Mouse (Mus musculus): Measurements from ENCODE around the gene Nrarp. TPM values are rescaled to one million over a fixed set of nuclear protein-coding genes. Genes with fewer than 3 reads are reported as not detected.
A peak's percentile ranks its signal among the peaks of the same experiment; 100 is the strongest.

The Nrarp gene
- polyA plus RNA-seq (2016; fragmentation: Nextera tagmentation; extraction: Ambion mirVana) = 76.8 and 81.0 TPM in 2 replicates

GRCm38 (mm10) chr2:25180478-25180903 is at the start of gene Nrarp:
Nrarp (plus strand) TSS chr2:25180758.
- H3K27ac ChIP-seq = peak within 1 kb of the TSS; percentile 98
- ATAC-seq (ENCODE audit: low FRiP score) = peak; percentile 89

GRCm38 (mm10) chr2:25131601-25132000 is 49.0 kb upstream of the Nrarp start:
- Histone ChIP-seq H3K4me1 (peaks cover 38% of the 10 kb centered on the region), H3K4me2 (no peak overlapping the region), H3K36me3 (replicated peaks) (no peaks in the 10 kb centered on the region), H3K27me3 (no peaks in the 10 kb centered on the region), H3K9me3 (no peaks in the 10 kb centered on the region), H3K4me3 (replicated peaks) (no peak overlapping the region), H3K9ac (no peak overlapping the region), H3K27ac (0 out of 2 replicates have a peak overlapping the region, but pooled peaks have one; percentile 20)
- no peak for ATAC-seq (ENCODE audit: low FRiP score)
- 75% methylated on average over 9 of the region's 9 CpGs for WGBS

More at GRCm38 (mm10) chr2:25180478-25180903, at the start of gene Nrarp:
- Histone ChIP-seq H3K4me2 (peak within 1 kb of the TSS; percentile 72), H3K9me3 (no peaks in the 10 kb centered on the region), H3K4me3 (replicated peaks) (peak within 1 kb of the TSS; percentile 86), H3K27me3 (no peaks in the 10 kb centered on the region), H3K9ac (peak within 1 kb of the TSS; percentile 90), H3K36me3 (replicated peaks) (peaks cover 16% of the 10 kb centered on the region), H3K4me1 (peaks cover 79% of the 10 kb centered on the region)
- WGBS = under 1% methylated on average over 35 of the region's 35 CpGs

- 0 out of 2 replicates have a peak, but pooled peaks cover 3% of the 10 kb centered on the region for H3K9me3 ChIP-seq
- H3K4me1 ChIP-seq = no peaks in the 10 kb centered on the region
- H3K9ac ChIP-seq = no peak overlapping the region
- WGBS = 89% methylated on average over 6 of the region's 6 CpGs
- H3K36me3 ChIP-seq (replicated peaks) = no peaks in the 10 kb centered on the region
- H3K27me3 ChIP-seq = no peaks in the 10 kb centered on the region
- H3K4me2 ChIP-seq = no peak overlapping the region
- no peak for ATAC-seq (ENCODE audit: low FRiP score)
- H3K4me3 ChIP-seq (replicated peaks) = no peak overlapping the region
- no peak overlapping the region for H3K27ac ChIP-seq
Measured at GRCm38 (mm10) chr2:25137832-25138231, 42.7 kb upstream of the Nrarp start.

GRCm38 (mm10) chr2:25141185-25141584 is 39.4 kb upstream of the Nrarp start:
- H3K4me2 ChIP-seq = no peak overlapping the region
- no peak for ATAC-seq (ENCODE audit: low FRiP score)
- no peak overlapping the region for H3K4me3 ChIP-seq (replicated peaks)
- no peaks in the 10 kb centered on the region for H3K4me1 ChIP-seq
- 0 out of 2 replicates have a peak, but pooled peaks cover 3% of the 10 kb centered on the region for H3K9me3 ChIP-seq
- no peak overlapping the region for H3K9ac ChIP-seq
- H3K27me3 ChIP-seq = no peaks in the 10 kb centered on the region
- no peaks in the 10 kb centered on the region for H3K36me3 ChIP-seq (replicated peaks)
- H3K27ac ChIP-seq = no peak overlapping the region
- WGBS = 70% methylated on average over 4 of the region's 4 CpGs

GRCm38 (mm10) chr2:25141921-25142320 is 38.6 kb upstream of the Nrarp start:
- Histone ChIP-seq H3K27me3 (no peaks in the 10 kb centered on the region), H3K36me3 (replicated peaks) (no peaks in the 10 kb centered on the region), H3K27ac (no peak overlapping the region), H3K4me1 (no peaks in the 10 kb centered on the region), H3K4me2 (no peak overlapping the region), H3K4me3 (replicated peaks) (no peak overlapping the region), H3K9ac (no peak overlapping the region), H3K9me3 (0 out of 2 replicates have a peak, but pooled peaks cover 3% of the 10 kb centered on the region)
- 89% methylated on average over 5 of the region's 5 CpGs for WGBS
- no peak for ATAC-seq (ENCODE audit: low FRiP score)

DNA sequence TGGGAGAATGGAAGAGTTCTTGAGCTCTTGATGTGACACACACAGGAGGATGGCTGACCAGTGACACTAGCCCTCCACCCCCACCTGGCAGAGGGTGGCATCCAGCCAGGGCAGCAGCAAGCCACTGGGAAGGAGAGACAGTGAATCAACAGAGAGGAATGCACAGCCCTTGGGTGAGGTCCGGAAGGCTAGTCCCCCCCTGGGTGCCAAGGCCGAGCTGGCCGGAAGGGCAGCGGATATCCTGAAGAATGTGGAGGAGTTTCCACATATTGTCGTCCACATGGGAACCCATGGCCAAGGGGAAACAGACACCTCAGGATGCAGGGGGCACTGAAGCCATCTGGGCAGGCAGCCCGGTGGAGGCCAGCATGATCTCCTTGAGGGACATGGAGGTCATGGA is 35.2 kb upstream of the Nrarp start:
- WGBS = 82% methylated on average over 6 of the region's 6 CpGs
- no peak for ATAC-seq (ENCODE audit: low FRiP score)
- Histone ChIP-seq H3K9ac (no peak overlapping the region), H3K27me3 (no peaks in the 10 kb centered on the region), H3K4me2 (no peak overlapping the region), H3K27ac (no peak overlapping the region), H3K4me3 (replicated peaks) (no peak overlapping the region), H3K9me3 (0 out of 2 replicates have a peak, but pooled peaks cover 3% of the 10 kb centered on the region), H3K4me1 (no peaks in the 10 kb centered on the region), H3K36me3 (replicated peaks) (no peaks in the 10 kb centered on the region)

- ATAC-seq (ENCODE audit: low FRiP score) = no peak
- H3K9ac ChIP-seq = no peak overlapping the region
- H3K4me1 ChIP-seq = no peaks in the 10 kb centered on the region
- no peaks in the 10 kb centered on the region for H3K36me3 ChIP-seq (replicated peaks)
- no peak overlapping the region for H3K27ac ChIP-seq
- no peak overlapping the region for H3K4me3 ChIP-seq (replicated peaks)
- H3K27me3 ChIP-seq = no peaks in the 10 kb centered on the region
- no peak overlapping the region for H3K4me2 ChIP-seq
- 87% methylated on average over 5 of the region's 5 CpGs for WGBS
- H3K9me3 ChIP-seq = no peaks in the 10 kb centered on the region
Measured at GRCm38 (mm10) chr2:25147398-25147797, 33.2 kb upstream of the Nrarp start.

DNA sequence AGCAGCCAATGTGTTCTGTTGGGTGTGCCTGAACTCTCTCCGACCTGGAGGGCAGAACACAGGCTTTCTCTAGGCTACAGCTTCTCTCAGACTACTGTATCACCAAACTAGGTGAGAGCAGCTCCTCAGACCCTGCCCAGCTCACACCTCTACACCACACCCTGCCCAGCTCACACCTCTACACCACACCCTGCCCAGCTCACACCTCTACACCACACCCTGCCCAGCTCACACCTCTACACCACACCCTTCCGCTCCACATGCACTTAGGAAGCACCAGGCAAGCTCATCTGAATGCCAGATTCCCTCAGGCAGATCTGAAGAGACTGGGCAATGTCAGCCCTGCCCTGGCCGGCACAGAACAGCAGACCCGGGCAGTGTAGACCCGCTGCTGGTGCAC is 32.7 kb upstream of the Nrarp start:
- 93% methylated on average over 5 of the region's 5 CpGs for whole genome bisulfite sequencing
- Histone ChIP-seq H3K9ac (no peak overlapping the region), H3K36me3 (replicated peaks) (no peaks in the 10 kb centered on the region), H3K4me1 (no peaks in the 10 kb centered on the region), H3K9me3 (no peaks in the 10 kb centered on the region), H3K27me3 (no peaks in the 10 kb centered on the region), H3K4me3 (replicated peaks) (no peak overlapping the region), H3K27ac (no peak overlapping the region), H3K4me2 (no peak overlapping the region)
- no peak for ATAC-seq (ENCODE audit: low FRiP score)

DNA sequence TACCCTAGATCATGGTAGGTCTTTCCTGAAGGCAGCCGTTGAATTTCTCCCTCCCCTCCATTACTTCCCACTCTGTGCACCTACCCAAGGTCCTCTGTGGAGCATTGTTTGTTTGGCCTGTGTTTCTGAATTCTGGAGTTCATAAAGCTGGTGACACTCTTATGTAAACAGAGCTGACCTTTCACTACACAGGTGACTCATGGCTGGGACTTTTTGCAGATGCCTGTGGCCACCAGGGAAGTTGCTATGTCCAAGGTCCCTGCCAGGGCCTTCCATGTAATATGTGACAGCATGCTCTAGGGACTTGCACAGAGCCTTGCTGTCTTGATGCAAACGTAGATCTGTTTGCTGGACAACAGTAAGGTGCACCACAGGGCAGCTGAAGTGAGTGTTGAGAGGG is 30.9 kb upstream of the Nrarp start:
- H3K4me2 ChIP-seq = no peak overlapping the region
- no peak overlapping the region for H3K4me3 ChIP-seq (replicated peaks)
- H3K27me3 ChIP-seq = no peaks in the 10 kb centered on the region
- no peaks in the 10 kb centered on the region for H3K4me1 ChIP-seq
- no peaks in the 10 kb centered on the region for H3K9me3 ChIP-seq
- no peak overlapping the region for H3K9ac ChIP-seq
- 74% methylated on average over 2 of the region's 2 CpGs for WGBS
- no peak overlapping the region for H3K27ac ChIP-seq
- no peak for ATAC-seq (ENCODE audit: low FRiP score)
- no peaks in the 10 kb centered on the region for H3K36me3 ChIP-seq (replicated peaks)

GRCm38 (mm10) chr2:25151280-25151956 is 29.1 kb upstream of the Nrarp start:
- H3K4me1 ChIP-seq = no peaks in the 10 kb centered on the region
- H3K4me2 ChIP-seq = no peak overlapping the region
- H3K36me3 ChIP-seq (replicated peaks) = no peaks in the 10 kb centered on the region
- no peaks in the 10 kb centered on the region for H3K27me3 ChIP-seq
- no peak overlapping the region for H3K9ac ChIP-seq
- ATAC-seq (ENCODE audit: low FRiP score) = no peak
- WGBS = 68% methylated on average over 4 of the region's 4 CpGs
- no peak overlapping the region for H3K27ac ChIP-seq
- no peak overlapping the region for H3K4me3 ChIP-seq (replicated peaks)
- no peaks in the 10 kb centered on the region for H3K9me3 ChIP-seq

- Histone ChIP-seq H3K36me3 (replicated peaks) (no peaks in the 10 kb centered on the region), H3K9ac (no peak overlapping the region), H3K4me3 (replicated peaks) (no peak overlapping the region), H3K27me3 (no peaks in the 10 kb centered on the region), H3K4me2 (no peak overlapping the region), H3K4me1 (no peaks in the 10 kb centered on the region), H3K27ac (no peak overlapping the region), H3K9me3 (no peaks in the 10 kb centered on the region)
- ATAC-seq (ENCODE audit: low FRiP score) = no peak
- WGBS = 91% methylated on average over 3 of the region's 3 CpGs
Measured at GRCm38 (mm10) chr2:25156177-25156576, 24.4 kb upstream of the Nrarp start.

GRCm38 (mm10) chr2:25156990-25157389 is 23.6 kb upstream of the Nrarp start:
- ATAC-seq (ENCODE audit: low FRiP score) = no peak
- H3K4me3 ChIP-seq (replicated peaks) = no peak overlapping the region
- H3K27ac ChIP-seq = no peak overlapping the region
- no peaks in the 10 kb centered on the region for H3K9me3 ChIP-seq
- no peaks in the 10 kb centered on the region for H3K36me3 ChIP-seq (replicated peaks)
- no peak overlapping the region for H3K9ac ChIP-seq
- no peaks in the 10 kb centered on the region for H3K4me1 ChIP-seq
- no peak overlapping the region for H3K4me2 ChIP-seq
- H3K27me3 ChIP-seq = no peaks in the 10 kb centered on the region
- 54% methylated on average over 2 of the region's 2 CpGs for WGBS

GRCm38 (mm10) chr2:25157655-25158054 is 22.9 kb upstream of the Nrarp start:
- H3K4me3 ChIP-seq (replicated peaks) = no peak overlapping the region
- H3K27me3 ChIP-seq = no peaks in the 10 kb centered on the region
- WGBS = 62% methylated on average over 2 of the region's 2 CpGs
- no peaks in the 10 kb centered on the region for H3K4me1 ChIP-seq
- no peaks in the 10 kb centered on the region for H3K36me3 ChIP-seq (replicated peaks)
- no peaks in the 10 kb centered on the region for H3K9me3 ChIP-seq
- H3K27ac ChIP-seq = no peak overlapping the region
- ATAC-seq (ENCODE audit: low FRiP score) = no peak
- no peak overlapping the region for H3K9ac ChIP-seq
- H3K4me2 ChIP-seq = no peak overlapping the region
